Mouse (Mus musculus): ENCODE measurements at regions not wholly inside any gene's neighbourhood (a gene's known extent, or its start where the extent isn't known, plus 50 kb on each side); places are given as distances from the start of the nearest gene placed in this dataset.

- Histone ChIP-seq H3K27me3 (ENCODE audit: control insufficient read depth, insufficient read depth, low read length) (no peaks in the 10 kb centered on the region), H3K4me2 (ENCODE audit: low read length) (no peak overlapping the region), H3K36me3 (ENCODE audit: control insufficient read depth, insufficient read depth, low read length) (no peaks in the 10 kb centered on the region), H3K27ac (replicated peaks; ENCODE audit: low read depth, low read length) (no peak overlapping the region), H3K9me3 (ENCODE audit: control insufficient read depth, low read length) (no peaks in the 10 kb centered on the region), H3K4me3 (replicated peaks; ENCODE audit: low read depth, low read length) (no peak overlapping the region), H3K9ac (replicated peaks; ENCODE audit: low read length) (no peak overlapping the region), H3K4me1 (ENCODE audit: control insufficient read depth, insufficient read depth, low read length) (no peaks in the 10 kb centered on the region)
- ATAC-seq (ENCODE audit: low FRiP score, low TSS enrichment) (no peak), DNase-seq (peak; percentile 61)
- WGBS: 55% methylated on average over 5 of the region's 5 CpGs
Observed at GRCm38 (mm10) chr1:185117711-185118110, 86.2 kb upstream of the Rab3gap2 start.

DNA sequence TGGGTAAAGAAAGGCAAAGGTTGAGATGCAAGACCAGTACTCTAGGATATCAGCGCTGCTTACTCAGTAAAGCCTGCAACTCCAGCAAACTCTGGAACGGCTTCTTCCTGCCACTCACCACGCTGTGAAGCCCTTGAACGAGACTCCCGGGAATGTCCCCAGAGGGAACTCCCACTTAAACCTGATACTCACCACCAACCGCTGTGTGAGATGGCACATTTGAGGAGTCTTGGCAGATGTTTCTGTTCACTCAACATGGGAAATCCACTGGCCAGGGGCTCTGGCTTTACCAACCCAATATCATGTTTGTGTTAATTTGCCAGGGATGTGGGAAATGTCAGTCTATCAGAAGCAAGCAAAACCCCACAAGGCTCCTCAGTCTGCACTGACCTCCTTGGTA lies 90.2 kb upstream of the Rab3gap2 start:
- Histone ChIP-seq H3K4me1 (ENCODE audit: control insufficient read depth, insufficient read depth, low read length) (no peaks in the 10 kb centered on the region), H3K4me2 (ENCODE audit: low read length) (no peak overlapping the region), H3K9ac (replicated peaks; ENCODE audit: low read length) (no peak overlapping the region), H3K27ac (replicated peaks; ENCODE audit: low read depth, low read length) (no peak overlapping the region), H3K36me3 (ENCODE audit: control insufficient read depth, insufficient read depth, low read length) (no peaks in the 10 kb centered on the region), H3K4me3 (replicated peaks; ENCODE audit: low read depth, low read length) (no peak overlapping the region), H3K9me3 (ENCODE audit: control insufficient read depth, low read length) (no peaks in the 10 kb centered on the region), H3K27me3 (ENCODE audit: control insufficient read depth, insufficient read depth, low read length) (no peaks in the 10 kb centered on the region)
- DNase-seq (no peak), ATAC-seq (ENCODE audit: low FRiP score, low TSS enrichment) (no peak)
- WGBS: 82% methylated on average over 6 of the region's 6 CpGs

- DNase-seq: no peak
- Histone ChIP-seq H3K27me3 (ENCODE audit: control insufficient read depth, insufficient read depth, low read length) (no peaks in the 10 kb centered on the region), H3K9ac (replicated peaks; ENCODE audit: low read length) (no peak overlapping the region), H3K27ac (replicated peaks; ENCODE audit: low read depth, low read length) (no peak overlapping the region), H3K9me3 (ENCODE audit: control insufficient read depth, low read length) (no peaks in the 10 kb centered on the region), H3K36me3 (ENCODE audit: control insufficient read depth, insufficient read depth, low read length) (no peaks in the 10 kb centered on the region), H3K4me2 (ENCODE audit: low read length) (no peak overlapping the region), H3K4me3 (replicated peaks; ENCODE audit: low read depth, low read length) (no peak overlapping the region), H3K4me1 (ENCODE audit: control insufficient read depth, insufficient read depth, low read length) (no peaks in the 10 kb centered on the region)
- no peak for ATAC-seq (ENCODE audit: low FRiP score, low TSS enrichment)
- 72% methylated on average over 4 of the region's 4 CpGs for WGBS
Observed at GRCm38 (mm10) chr1:185112017-185112399, 91.9 kb upstream of the Rab3gap2 start.

GRCm38 (mm10) chr1:185111347-185112016 lies 92.4 kb upstream of the Rab3gap2 start:
- Histone ChIP-seq H3K4me1 (ENCODE audit: control insufficient read depth, insufficient read depth, low read length) (no peaks in the 10 kb centered on the region), H3K36me3 (ENCODE audit: control insufficient read depth, insufficient read depth, low read length) (no peaks in the 10 kb centered on the region), H3K9ac (replicated peaks; ENCODE audit: low read length) (no peak overlapping the region), H3K4me2 (ENCODE audit: low read length) (no peak overlapping the region), H3K27me3 (ENCODE audit: control insufficient read depth, insufficient read depth, low read length) (no peaks in the 10 kb centered on the region), H3K9me3 (ENCODE audit: control insufficient read depth, low read length) (no peaks in the 10 kb centered on the region), H3K4me3 (replicated peaks; ENCODE audit: low read depth, low read length) (no peak overlapping the region), H3K27ac (replicated peaks; ENCODE audit: low read depth, low read length) (no peak overlapping the region)
- ATAC-seq (ENCODE audit: low FRiP score, low TSS enrichment) (no peak), DNase-seq (no peak)
- WGBS: 77% methylated on average over 10 of the region's 10 CpGs

DNA sequence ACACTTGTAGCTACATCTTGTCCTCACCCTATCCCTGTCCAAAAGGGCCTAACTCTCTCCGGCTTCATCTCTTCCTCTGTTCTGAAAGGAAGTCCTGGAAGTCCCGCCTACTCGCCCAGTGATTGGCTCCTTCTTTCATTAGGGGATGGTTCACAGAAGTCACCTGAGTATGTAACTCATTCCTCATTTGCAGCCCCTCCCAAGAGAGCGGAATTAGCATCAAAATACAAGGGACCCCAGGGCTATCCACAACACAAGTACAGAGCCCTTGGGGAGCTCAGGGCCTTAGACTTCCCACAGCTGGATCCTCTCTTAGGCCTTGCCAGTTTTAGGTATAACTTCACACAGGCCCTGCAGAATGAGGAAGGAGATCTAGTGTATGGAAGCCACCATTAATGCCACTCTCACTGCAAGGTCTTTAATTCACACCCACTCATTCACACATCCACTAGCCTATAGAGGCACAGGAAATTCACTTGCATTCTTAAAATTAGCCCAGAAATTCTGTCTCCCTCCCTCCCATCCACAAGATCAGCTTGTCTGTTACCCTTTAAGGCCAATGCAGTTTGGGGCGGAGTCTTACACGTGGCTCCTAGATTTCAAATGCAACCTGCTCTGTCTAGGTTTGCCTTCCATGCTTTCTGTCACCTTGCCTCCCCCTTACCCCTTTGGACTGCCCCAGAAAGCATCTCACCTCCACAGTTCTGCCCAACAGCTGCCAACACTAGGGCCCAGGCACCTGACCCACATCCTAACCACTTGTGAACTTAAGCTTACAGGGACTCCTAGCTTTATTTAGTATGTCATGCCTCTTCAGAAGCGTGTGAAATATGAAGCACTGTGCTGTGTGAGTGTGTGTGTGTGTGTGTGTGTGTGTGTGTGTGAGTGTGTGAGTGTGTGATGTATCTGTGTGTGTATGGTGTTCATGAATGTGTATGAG lies 98.7 kb upstream of the Rab3gap2 start:
- no peak for ATAC-seq (ENCODE audit: low FRiP score, low TSS enrichment)
- Histone ChIP-seq H3K9ac (replicated peaks; ENCODE audit: low read length) (no peak overlapping the region), H3K9me3 (ENCODE audit: control insufficient read depth, low read length) (no peaks in the 10 kb centered on the region), H3K4me1 (ENCODE audit: control insufficient read depth, insufficient read depth, low read length) (no peaks in the 10 kb centered on the region), H3K4me3 (replicated peaks; ENCODE audit: low read depth, low read length) (no peak overlapping the region), H3K27ac (replicated peaks; ENCODE audit: low read depth, low read length) (no peak overlapping the region), H3K27me3 (ENCODE audit: control insufficient read depth, insufficient read depth, low read length) (no peaks in the 10 kb centered on the region), H3K36me3 (ENCODE audit: control insufficient read depth, insufficient read depth, low read length) (no peaks in the 10 kb centered on the region), H3K4me2 (ENCODE audit: low read length) (no peak overlapping the region)
- no peak for DNase-seq
- WGBS: 45% methylated on average over 7 of the region's 7 CpGs

GRCm38 (mm10) chr1:185103803-185104202 lies 100.1 kb upstream of the Rab3gap2 start:
- Histone ChIP-seq H3K36me3 (ENCODE audit: control insufficient read depth, insufficient read depth, low read length) (no peaks in the 10 kb centered on the region), H3K9me3 (ENCODE audit: control insufficient read depth, low read length) (no peaks in the 10 kb centered on the region), H3K27me3 (ENCODE audit: control insufficient read depth, insufficient read depth, low read length) (no peaks in the 10 kb centered on the region), H3K9ac (replicated peaks; ENCODE audit: low read length) (no peak overlapping the region), H3K4me1 (ENCODE audit: control insufficient read depth, insufficient read depth, low read length) (peaks cover 8% of the 10 kb centered on the region), H3K4me2 (ENCODE audit: low read length) (no peak overlapping the region), H3K4me3 (replicated peaks; ENCODE audit: low read depth, low read length) (no peak overlapping the region), H3K27ac (replicated peaks; ENCODE audit: low read depth, low read length) (no peak overlapping the region)
- ATAC-seq (ENCODE audit: low FRiP score, low TSS enrichment) (no peak), DNase-seq (no peak)
- 92% methylated on average over 4 of the region's 4 CpGs for WGBS

DNA sequence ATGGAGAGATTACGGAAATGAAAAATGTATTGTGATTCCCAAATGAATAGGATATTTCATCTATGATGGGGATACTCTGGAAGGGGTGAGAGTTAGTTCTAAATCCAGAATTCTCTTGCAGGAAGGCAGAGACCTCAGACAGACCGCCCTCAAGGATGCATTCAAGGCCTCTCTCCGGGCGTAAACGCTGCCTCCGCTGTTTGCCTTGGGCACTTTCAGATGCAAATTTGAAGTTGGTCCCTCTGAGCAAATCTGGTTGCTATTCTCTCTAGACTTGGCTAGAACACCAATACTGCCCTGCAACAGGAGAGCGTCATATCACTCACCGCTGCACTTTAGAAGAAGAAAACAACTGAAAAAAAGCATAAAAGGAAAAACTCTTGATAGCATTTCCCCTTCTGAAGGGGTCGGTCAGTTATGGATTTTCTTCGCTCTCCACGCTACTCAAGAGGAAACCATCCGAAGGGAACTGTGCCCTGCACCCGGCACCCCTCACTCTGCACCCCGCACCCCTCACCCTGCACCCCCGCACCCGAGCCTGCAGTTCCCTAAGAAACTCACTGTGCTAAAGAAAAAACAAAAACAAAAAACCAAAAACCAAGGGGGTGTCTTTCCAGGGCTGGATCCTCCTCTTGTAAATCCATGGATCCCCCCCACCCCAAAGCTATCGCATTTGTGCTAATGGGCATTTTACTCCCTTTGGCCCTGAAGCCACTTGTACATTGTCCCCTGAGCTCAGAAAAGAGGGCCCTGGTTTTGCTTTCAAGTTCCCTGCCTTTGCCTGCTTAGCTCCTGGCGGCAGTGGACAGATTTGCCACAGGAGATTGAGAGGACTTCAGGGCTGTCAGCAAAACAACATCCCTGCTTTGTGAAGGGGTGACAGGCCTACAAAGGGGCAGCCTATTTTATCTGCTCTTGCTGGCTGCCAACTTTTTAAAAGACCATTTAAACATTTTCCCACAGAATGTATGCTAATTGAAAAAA lies 99.9 kb upstream of the Mark1 start:
- peak overlapping the region; percentile 42 for H3K27ac ChIP-seq (replicated peaks; ENCODE audit: low read depth, low read length)
- peak; percentile 43; the same call in 1 of the 2 replicates for ATAC-seq (ENCODE audit: low FRiP score, low TSS enrichment)
- H3K4me2 ChIP-seq (ENCODE audit: low read length): peak overlapping the region; percentile 31
- H3K4me3 ChIP-seq (replicated peaks; ENCODE audit: low read depth, low read length): no peak overlapping the region
- no peaks in the 10 kb centered on the region for H3K36me3 ChIP-seq (ENCODE audit: control insufficient read depth, insufficient read depth, low read length)
- 4% methylated on average over 18 of the region's 18 CpGs for WGBS
- H3K9me3 ChIP-seq (ENCODE audit: control insufficient read depth, low read length): no peaks in the 10 kb centered on the region
- H3K4me1 ChIP-seq (ENCODE audit: control insufficient read depth, insufficient read depth, low read length): peaks cover 16% of the 10 kb centered on the region
- no peaks in the 10 kb centered on the region for H3K27me3 ChIP-seq (ENCODE audit: control insufficient read depth, insufficient read depth, low read length)
- H3K9ac ChIP-seq (replicated peaks; ENCODE audit: low read length): no peak overlapping the region
- peak; percentile 71 for DNase-seq

- peak overlapping the region; percentile 31 for H3K4me2 ChIP-seq (ENCODE audit: low read length)
- WGBS: 2% methylated on average over 17 of the region's 17 CpGs
Observed at GRCm38 (mm10) chr1:185098195-185098974, 99.0 kb upstream of the Mark1 start.

More at GRCm38 (mm10) chr1:185098195-185098974, 99.0 kb upstream of the Mark1 start:
- DNase-seq: peak; percentile 43
- Histone ChIP-seq H3K9me3 (ENCODE audit: control insufficient read depth, low read length) (no peaks in the 10 kb centered on the region), H3K27me3 (ENCODE audit: control insufficient read depth, insufficient read depth, low read length) (no peaks in the 10 kb centered on the region), H3K27ac (replicated peaks; ENCODE audit: low read depth, low read length) (peak overlapping the region; percentile 42), H3K4me1 (ENCODE audit: control insufficient read depth, insufficient read depth, low read length) (peaks cover 16% of the 10 kb centered on the region), H3K4me3 (replicated peaks; ENCODE audit: low read depth, low read length) (no peak overlapping the region), H3K9ac (replicated peaks; ENCODE audit: low read length) (no peak overlapping the region), H3K36me3 (ENCODE audit: control insufficient read depth, insufficient read depth, low read length) (no peaks in the 10 kb centered on the region)
- ATAC-seq (ENCODE audit: low FRiP score, low TSS enrichment): no peak
